Mouse (Mus musculus): ENCODE measurements around the gene Tmx1. TPM values are rescaled to one million over a fixed set of nuclear protein-coding genes. Genes with fewer than 3 reads are reported as not detected.

Tmx1 gene
- polyA plus RNA-seq, 1 experiment from 2014 or later = 124 TPM

DNA sequence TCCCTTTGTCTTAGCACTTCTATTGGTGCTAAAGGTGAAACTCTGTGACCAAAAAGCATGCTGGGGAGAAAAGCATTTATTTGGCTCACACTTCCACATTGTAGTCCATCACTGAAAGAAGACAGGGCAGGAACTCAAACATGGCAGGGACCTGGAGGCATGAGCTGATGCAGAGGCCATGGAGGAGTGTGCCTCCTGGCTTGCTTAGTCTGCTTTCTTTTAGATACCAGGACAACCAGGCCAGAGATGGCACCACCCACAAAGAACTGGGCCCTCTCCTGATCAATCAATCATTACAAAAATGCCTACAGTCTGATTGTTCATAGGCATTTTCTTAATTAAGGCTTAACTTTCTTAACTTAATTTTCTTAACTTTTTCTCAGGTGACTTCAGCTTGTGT, 2.9 kb upstream of the Tmx1 start:
- Histone ChIP-seq H3K4me3 (no peak overlapping the region), H3K36me3 (no peaks in the 10 kb centered on the region), H3K9me3 (no peaks in the 10 kb centered on the region), H3K9ac (replicated peaks) (no peak overlapping the region), H3K4me2 (replicated peaks) (no peak overlapping the region), H3K27ac (replicated peaks) (no peak overlapping the region), H3K27me3 (0 out of 2 replicates have a peak, but pooled peaks cover 3% of the 10 kb centered on the region), H3K4me1 (peaks cover 20% of the 10 kb centered on the region)
- no peak for ATAC-seq (ENCODE audit: low FRiP score, low read depth)

DNA sequence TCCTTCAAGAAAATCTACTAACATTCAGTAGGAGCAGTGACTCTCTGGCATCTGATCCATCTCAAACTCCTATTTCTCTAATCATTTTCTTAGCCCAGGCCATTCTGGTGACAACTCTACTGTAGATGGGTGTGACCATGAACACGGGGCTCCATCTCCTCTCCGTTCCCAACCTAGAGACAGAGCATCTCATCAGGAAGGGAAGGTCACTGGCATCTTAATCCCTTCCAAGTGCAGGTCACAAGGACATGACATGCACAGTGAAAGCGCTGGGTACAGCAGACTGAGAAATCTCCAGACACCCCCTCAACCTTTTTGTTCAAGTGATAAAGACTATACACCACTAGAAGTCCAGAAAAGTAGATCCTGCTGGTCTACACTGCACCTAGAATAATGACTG, 1.4 kb upstream of the Tmx1 start:
- H3K4me3 ChIP-seq = no peak overlapping the region
- H3K27me3 ChIP-seq = 0 out of 2 replicates have a peak, but pooled peaks cover 3% of the 10 kb centered on the region
- H3K9ac ChIP-seq (replicated peaks) = no peak overlapping the region
- no peak overlapping the region for H3K27ac ChIP-seq (replicated peaks)
- H3K4me2 ChIP-seq (replicated peaks) = no peak overlapping the region
- H3K4me1 ChIP-seq = peaks cover 23% of the 10 kb centered on the region
- 91% methylated on average over 3 of the region's 3 CpGs for WGBS
- H3K9me3 ChIP-seq = no peaks in the 10 kb centered on the region
- H3K36me3 ChIP-seq = no peaks in the 10 kb centered on the region
- ATAC-seq (ENCODE audit: low FRiP score, low read depth) = no peak

DNA sequence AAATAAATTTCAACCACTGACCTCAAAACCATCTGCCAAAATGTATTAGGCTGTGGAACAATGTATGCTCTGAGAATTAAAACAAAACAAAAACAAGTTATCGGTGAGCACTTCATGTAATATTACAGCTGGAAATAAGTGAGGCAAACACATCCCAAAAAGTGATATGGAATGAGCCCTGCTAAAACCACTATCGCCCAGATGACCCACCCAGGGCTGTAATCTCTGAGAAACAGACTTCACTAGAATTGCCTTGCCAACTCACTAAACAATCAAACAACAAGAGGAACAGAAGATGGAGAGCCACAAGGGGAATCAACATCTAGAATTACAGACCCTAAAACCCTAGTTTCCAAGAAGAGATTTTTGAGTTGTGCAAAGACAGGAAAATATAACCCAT, 752 bp upstream of the Tmx1 start:
- H3K27ac ChIP-seq (replicated peaks) = 0 out of 2 replicates have a peak overlapping the region, but pooled peaks have one; percentile 84
- ATAC-seq (ENCODE audit: low FRiP score, low read depth) = no peak

DNA sequence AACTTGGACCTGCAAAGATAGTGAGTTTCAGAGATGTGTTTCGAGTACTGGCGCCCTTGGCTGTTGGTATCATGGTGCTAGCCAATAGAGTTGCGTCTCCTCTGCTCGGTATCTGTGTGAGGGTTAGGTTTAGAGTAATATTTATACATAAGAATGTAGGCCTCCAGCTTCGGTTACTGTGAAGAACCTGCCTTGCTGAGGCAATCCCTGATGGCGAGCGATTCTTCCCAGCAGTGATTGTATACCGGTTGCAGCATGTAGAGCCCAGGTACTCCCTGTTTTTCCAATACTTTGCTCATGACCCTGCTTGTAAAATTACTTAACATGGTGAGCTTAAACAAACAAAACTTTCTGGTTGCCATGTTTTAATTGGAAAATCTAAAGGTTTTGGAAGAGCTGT, 2.3 kb downstream of the Tmx1 start:
- H3K27ac ChIP-seq (replicated peaks) = no peak overlapping the region
- 94% methylated on average over 8 of the region's 8 CpGs for WGBS
- peaks cover 23% of the 10 kb centered on the region for H3K36me3 ChIP-seq
- peaks cover 23% of the 10 kb centered on the region for H3K4me1 ChIP-seq
- no peak overlapping the region for H3K4me3 ChIP-seq
- ATAC-seq (ENCODE audit: low FRiP score, low read depth) = no peak
- 0 out of 2 replicates have a peak overlapping the region, but pooled peaks have one; percentile 68 for H3K4me2 ChIP-seq (replicated peaks)
- H3K9ac ChIP-seq (replicated peaks) = no peak overlapping the region
- H3K9me3 ChIP-seq = no peaks in the 10 kb centered on the region
- 0 out of 2 replicates have a peak, but pooled peaks cover 3% of the 10 kb centered on the region for H3K27me3 ChIP-seq

More for the DNA sequence above, 752 bp upstream of the Tmx1 start:
- WGBS = 90% methylated on average over 2 of the region's 2 CpGs
- no peak overlapping the region; the same call in 1 of the 2 replicates for H3K9ac ChIP-seq (replicated peaks)
- H3K4me3 ChIP-seq = peak overlapping the region; percentile 74; the same call in 1 of the 2 replicates
- 0 out of 2 replicates have a peak, but pooled peaks cover 3% of the 10 kb centered on the region for H3K27me3 ChIP-seq
- peak overlapping the region; percentile 68 for H3K4me2 ChIP-seq (replicated peaks)
- no peaks in the 10 kb centered on the region for H3K36me3 ChIP-seq
- peaks cover 23% of the 10 kb centered on the region for H3K4me1 ChIP-seq
- H3K9me3 ChIP-seq = no peaks in the 10 kb centered on the region

DNA sequence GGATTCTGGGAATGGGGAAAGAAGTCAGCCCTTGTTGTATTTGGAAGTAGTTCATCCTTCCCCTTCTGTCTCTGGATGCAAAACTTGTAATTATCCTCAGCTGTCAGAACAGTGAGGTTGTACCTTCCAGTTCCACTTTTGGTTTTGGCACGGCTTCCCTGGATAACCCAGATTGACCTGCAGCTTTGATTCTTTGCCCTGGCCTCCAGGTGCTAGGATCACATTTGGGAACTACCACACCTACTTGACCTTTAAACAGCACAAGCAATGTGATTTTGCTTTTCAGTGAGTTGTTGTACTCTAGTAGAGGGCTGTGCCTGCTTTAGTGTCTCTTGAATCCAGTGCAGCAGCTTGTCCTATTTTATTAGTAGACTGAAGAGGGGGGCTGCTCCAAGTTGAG, 6.7 kb downstream of the Tmx1 start:
- no peak overlapping the region for H3K4me2 ChIP-seq (replicated peaks)
- H3K9me3 ChIP-seq = no peaks in the 10 kb centered on the region
- 91% methylated on average over 1 of the region's 1 CpGs for WGBS
- no peak overlapping the region for H3K9ac ChIP-seq (replicated peaks)
- ATAC-seq (ENCODE audit: low FRiP score, low read depth) = no peak
- peaks cover 49% of the 10 kb centered on the region for H3K36me3 ChIP-seq
- H3K4me1 ChIP-seq = peaks cover 8% of the 10 kb centered on the region; the same call in 1 of the 2 replicates
- H3K27ac ChIP-seq (replicated peaks) = no peak overlapping the region
- no peaks in the 10 kb centered on the region for H3K27me3 ChIP-seq
- H3K4me3 ChIP-seq = no peak overlapping the region

DNA sequence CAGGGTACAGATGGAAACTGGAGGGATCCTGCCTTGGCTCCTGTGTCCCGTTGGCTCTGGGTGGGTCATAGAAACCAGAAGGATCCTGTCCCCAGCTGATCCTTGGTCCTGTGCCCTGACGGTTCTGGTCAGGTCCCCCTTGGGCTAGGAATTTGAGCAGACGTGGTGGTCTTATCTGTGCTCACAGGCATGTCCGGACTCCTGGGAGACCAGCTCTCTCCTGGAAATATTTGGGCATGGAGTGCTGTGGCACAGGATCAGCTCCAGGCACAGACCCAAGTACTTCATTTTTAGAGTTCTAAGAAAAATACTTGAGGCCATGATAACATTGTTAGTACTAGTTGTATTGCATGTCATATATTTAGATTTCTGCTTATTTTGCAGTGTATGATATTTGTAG, 11.1 kb downstream of the Tmx1 start:
- H3K27me3 ChIP-seq = no peaks in the 10 kb centered on the region
- no peak overlapping the region for H3K4me2 ChIP-seq (replicated peaks)
- no peak overlapping the region for H3K9ac ChIP-seq (replicated peaks)
- no peaks in the 10 kb centered on the region for H3K9me3 ChIP-seq
- no peak for ATAC-seq (ENCODE audit: low FRiP score, low read depth)
- H3K36me3 ChIP-seq = peaks cover 69% of the 10 kb centered on the region
- no peak overlapping the region for H3K27ac ChIP-seq (replicated peaks)
- H3K4me1 ChIP-seq = no peaks in the 10 kb centered on the region
- WGBS = 93% methylated on average over 4 of the region's 4 CpGs
- H3K4me3 ChIP-seq = no peak overlapping the region

DNA sequence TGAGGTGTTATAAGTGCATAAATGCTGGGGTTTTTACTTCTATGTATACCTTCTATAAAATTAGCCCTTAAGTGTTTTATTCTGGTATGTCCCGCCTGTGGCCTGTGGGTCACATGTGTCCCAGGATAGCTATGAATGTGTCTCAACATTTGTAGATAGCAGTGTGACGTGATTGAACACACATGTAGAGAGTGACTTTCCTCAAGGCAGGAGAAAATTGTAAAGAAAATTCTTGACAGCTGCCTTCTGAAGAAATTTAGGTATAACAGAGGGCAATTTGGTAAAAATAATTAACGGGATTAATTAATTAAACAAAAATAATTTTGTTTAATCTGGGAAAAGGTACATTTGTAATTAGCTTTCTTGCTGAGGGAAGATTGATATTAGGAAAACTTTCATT, 22.4 kb downstream of the Tmx1 start:
- no peaks in the 10 kb centered on the region for H3K27me3 ChIP-seq
- WGBS = 89% methylated on average over 3 of the region's 3 CpGs
- no peak overlapping the region for H3K4me2 ChIP-seq (replicated peaks)
- no peaks in the 10 kb centered on the region for H3K4me1 ChIP-seq
- no peaks in the 10 kb centered on the region for H3K36me3 ChIP-seq
- H3K27ac ChIP-seq (replicated peaks) = no peak overlapping the region
- no peak overlapping the region for H3K9ac ChIP-seq (replicated peaks)
- no peak overlapping the region for H3K4me3 ChIP-seq
- H3K9me3 ChIP-seq = no peaks in the 10 kb centered on the region
- ATAC-seq (ENCODE audit: low FRiP score, low read depth) = no peak

DNA sequence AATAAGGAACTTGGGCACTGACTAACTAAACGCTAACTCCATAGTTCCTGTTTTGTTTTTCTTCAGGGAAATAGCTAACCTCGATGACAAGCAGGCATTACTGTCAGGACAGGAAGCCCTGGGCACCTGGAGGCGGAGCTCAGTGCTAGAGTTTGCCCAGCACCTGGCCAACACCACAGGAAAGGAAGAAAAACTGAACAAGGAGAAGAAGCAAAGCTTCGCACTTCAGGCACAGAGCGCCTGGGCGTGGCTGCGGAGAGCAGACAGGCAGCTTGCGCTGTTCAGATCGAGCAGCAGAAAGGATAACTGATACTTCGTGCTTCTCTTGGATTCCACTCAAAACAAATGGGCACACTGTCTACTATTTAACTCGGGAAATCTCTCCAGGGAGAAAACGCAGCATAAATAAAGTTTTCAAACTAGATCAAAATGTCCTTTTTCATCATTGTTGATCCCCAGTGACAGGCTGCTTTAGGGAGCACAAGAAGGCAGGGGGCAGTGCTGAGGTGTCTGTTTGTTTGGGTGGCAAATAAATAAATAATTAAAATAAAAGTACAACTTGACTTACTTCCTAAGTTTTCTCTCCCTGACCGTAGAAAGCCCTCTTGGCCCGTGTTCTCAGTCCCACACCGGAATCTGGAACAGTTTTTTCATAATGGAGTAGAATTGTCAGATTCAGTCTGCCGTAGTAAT, 24.1 kb downstream of the Tmx1 start:
- Histone ChIP-seq H3K9ac (replicated peaks) (no peak overlapping the region), H3K4me1 (no peaks in the 10 kb centered on the region), H3K27ac (replicated peaks) (no peak overlapping the region), H3K4me2 (replicated peaks) (no peak overlapping the region), H3K36me3 (no peaks in the 10 kb centered on the region), H3K4me3 (no peak overlapping the region), H3K27me3 (no peaks in the 10 kb centered on the region), H3K9me3 (no peaks in the 10 kb centered on the region)
- 77% methylated on average over 16 of the region's 16 CpGs for WGBS
- no peak for ATAC-seq (ENCODE audit: low FRiP score, low read depth)

DNA sequence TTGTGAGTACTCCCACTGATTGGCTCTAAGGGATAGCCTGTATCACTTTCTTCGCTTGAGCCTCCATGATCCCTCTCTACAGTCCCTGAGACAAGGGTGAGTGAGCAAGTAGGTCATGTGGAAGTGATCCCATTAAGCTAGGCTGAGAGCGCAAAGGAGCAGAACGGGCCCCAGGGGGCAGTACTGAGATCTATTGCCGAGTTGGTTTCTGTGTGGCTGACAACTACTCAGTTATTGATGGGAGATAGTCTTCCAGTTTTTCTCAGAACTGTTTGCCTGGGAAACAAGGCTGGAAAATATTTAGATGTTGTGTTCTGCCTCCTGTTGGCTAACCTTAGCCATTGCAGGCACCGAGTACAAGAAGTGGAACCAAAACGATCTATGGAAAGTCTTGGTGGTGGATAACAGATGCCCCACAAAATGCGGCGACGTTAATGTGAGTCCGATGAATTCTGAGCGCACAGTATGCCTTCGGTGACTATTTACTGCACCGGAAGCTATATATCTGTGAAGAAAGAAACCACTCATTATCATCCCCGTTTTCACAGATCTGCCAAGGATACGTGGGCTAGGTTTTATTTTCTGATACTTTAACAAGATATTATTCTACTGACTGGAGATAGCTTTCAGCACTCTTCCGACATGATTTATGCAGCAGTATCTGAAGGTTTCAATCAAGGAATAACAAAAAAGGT, 24.8 kb downstream of the Tmx1 start:
- Histone ChIP-seq H3K27ac (replicated peaks) (no peak overlapping the region), H3K9ac (replicated peaks) (no peak overlapping the region), H3K9me3 (no peaks in the 10 kb centered on the region), H3K4me1 (no peaks in the 10 kb centered on the region), H3K36me3 (no peaks in the 10 kb centered on the region), H3K4me3 (no peak overlapping the region), H3K27me3 (no peaks in the 10 kb centered on the region), H3K4me2 (replicated peaks) (no peak overlapping the region)
- ATAC-seq (ENCODE audit: low FRiP score, low read depth) = no peak
- 77% methylated on average over 16 of the region's 16 CpGs for WGBS

DNA sequence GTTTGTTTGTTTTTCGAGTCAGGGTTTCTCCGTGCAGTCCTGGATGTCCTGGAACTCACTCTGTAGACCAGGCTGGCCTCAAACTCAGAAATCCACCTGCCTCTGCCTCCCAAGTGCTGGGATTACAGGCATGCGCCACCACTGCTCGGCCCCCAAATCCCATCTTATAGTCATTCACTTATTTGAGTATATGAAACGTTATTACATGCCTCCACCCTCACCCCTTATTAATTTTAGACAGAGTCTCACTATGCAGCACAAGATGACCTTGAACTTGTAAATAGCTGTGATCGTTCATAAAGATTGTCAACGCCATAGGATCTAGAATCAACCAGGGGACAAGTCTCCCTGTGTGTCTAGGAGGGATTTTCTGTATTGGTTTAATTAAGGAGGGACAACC, 33.1 kb downstream of the Tmx1 start:
- Histone ChIP-seq H3K36me3 (no peaks in the 10 kb centered on the region), H3K27me3 (no peaks in the 10 kb centered on the region), H3K9me3 (no peaks in the 10 kb centered on the region), H3K4me3 (no peak overlapping the region), H3K9ac (replicated peaks) (no peak overlapping the region), H3K4me2 (replicated peaks) (no peak overlapping the region), H3K27ac (replicated peaks) (no peak overlapping the region), H3K4me1 (no peaks in the 10 kb centered on the region)
- no peak for ATAC-seq (ENCODE audit: low FRiP score, low read depth)
- 92% methylated on average over 7 of the region's 7 CpGs for WGBS

DNA sequence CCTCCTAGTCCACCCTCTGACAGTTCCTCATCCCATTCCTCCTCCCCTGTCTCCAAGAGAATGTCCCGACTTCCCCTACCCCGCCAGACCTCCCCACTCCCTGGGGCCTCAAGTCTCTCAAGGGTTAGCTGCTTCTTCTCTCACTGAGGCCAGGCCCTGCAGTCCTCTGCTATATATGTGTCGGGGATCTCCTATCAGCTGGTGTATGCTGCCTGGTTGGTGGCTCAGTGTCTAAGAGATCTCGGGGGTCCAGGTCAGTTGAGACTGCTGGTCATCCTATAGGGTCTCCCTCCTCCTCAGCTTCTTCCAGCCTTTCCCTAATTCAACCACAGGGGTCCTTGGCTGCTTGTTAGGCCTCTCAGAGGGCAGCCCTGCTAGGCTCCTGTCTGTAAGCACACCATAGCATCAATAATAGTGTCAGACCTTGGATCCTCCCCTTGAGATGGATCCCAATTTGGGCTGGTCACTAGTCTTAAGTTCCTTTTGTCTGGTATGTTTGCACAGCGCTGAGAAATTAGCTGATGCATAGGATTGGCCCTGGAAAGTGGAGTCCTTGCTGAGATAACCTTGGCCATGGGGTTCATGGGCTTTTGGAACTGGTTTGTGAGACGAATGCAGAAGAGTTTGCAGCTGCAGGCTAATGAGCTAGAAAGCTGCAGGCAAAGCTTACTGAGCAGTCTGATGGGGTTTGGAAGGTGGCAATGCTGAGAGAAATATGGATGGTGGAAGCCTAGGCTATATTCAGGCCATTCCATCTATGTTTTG, 34.0 kb downstream of the Tmx1 start:
- Histone ChIP-seq H3K9ac (replicated peaks) (no peak overlapping the region), H3K9me3 (no peaks in the 10 kb centered on the region), H3K27me3 (no peaks in the 10 kb centered on the region), H3K36me3 (no peaks in the 10 kb centered on the region), H3K4me2 (replicated peaks) (no peak overlapping the region), H3K4me1 (no peaks in the 10 kb centered on the region), H3K4me3 (no peak overlapping the region), H3K27ac (replicated peaks) (no peak overlapping the region)
- no peak for ATAC-seq (ENCODE audit: low FRiP score, low read depth)
- WGBS = 82% methylated on average over 6 of the region's 6 CpGs

DNA sequence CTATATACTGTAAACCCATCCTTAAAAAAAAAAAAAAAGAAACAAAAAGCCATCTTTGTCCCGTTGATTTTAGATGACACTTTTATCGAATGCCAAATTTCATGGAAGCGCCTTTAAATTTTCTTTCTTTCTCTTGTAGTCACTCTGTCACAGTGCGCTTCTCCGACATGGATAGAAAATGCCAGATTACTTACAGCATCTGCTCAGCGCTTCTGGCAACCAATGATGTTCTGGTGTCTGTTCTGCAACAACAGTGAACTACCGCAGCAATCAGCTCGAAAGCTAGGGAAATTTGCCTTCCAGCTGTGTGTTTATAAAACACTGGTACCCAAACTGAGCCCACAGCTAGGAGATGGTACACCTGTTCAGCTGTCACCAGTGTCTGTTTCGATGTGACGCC, 39.5 kb downstream of the Tmx1 start:
- H3K4me1 ChIP-seq = peaks cover 12% of the 10 kb centered on the region
- H3K27me3 ChIP-seq = no peaks in the 10 kb centered on the region
- no peak for ATAC-seq (ENCODE audit: low FRiP score, low read depth)
- no peaks in the 10 kb centered on the region for H3K9me3 ChIP-seq
- 91% methylated on average over 10 of the region's 10 CpGs for WGBS
- H3K27ac ChIP-seq (replicated peaks) = no peak overlapping the region
- no peak overlapping the region for H3K9ac ChIP-seq (replicated peaks)
- no peaks in the 10 kb centered on the region for H3K36me3 ChIP-seq
- H3K4me3 ChIP-seq = no peak overlapping the region
- H3K4me2 ChIP-seq (replicated peaks) = no peak overlapping the region
